Mouse (Mus musculus) adrenal gland, postnatal 25 days (tissue): ENCODE measurements around the gene Slc25a41. TPM values are rescaled to one million over a fixed set of nuclear protein-coding genes. Genes with fewer than 3 reads are reported as not detected.
A peak's percentile ranks its signal among the peaks of the same experiment; 100 is the strongest.

ENCODE experiments used
- DNase-seq: peaks from one replicate; pipeline ENCODE4 v3.0.0; 2021; ENCODE audit warnings: mixed read lengths
- total RNA-seq: library from RNA; stranded (reverse); gene quantifications from 2 replicates; pipeline ENCODE4 v1.2.3, GENCODE M21; 2021

Gene Slc25a41
- total RNA-seq, 1 experiment from 2014 or later = not detected

DNA sequence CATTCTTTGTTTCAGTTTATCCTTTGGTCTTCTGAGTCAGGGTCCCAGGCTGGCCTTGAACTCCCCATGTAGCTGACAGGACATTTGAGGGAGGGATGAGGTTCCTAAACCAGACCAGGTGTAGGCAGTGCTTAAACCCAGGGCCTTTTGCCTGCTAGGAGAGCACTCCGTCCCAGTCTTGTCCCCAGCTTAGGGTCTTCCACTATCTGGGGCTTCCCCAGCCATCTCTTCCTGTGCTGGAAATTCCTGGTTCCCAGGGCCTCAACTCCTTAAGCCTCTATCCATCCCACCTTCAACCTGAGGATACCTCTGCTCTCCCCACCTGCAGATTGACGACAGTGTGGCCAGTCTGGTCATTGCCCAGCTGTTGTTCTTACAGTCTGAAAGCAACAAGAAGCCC is 50.5 kb downstream of the Slc25a41 start:
- DNase-seq = no peak

DNA sequence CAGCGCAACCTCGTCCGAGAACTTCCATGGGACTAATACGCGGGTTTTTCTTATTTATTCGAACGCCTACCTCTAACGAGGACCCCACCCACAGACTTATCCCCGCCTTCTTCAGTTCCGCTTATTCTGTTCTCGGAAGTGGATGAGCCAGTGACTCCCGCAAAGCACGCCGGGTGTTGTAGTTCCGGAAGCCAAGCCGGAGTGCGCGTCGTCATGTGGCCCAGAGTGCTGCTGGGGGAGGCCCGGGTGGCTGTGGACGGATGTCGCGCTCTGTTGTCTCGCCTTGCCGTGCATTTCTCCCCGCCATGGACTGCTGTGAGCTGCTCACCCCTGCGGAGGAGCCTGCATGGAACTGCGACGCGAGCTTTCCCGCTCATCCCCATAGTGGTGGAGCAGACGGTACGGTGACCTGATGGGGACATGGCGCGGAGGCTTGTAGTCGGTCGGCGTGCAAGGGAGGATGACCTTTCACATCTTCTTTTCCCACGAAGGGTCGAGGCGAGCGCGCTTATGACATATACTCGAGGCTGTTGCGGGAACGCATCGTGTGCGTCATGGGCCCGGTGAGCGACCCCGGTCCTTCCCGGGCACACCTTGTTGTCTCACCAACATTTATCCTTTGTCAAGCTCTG is 51.2 kb downstream of the Slc25a41 start, which contains the start of gene Clpp:
TSS of gene Clpp (plus strand) at position 191 of the 632 bp plus-strand sequence.
- DNase-seq = peak; percentile 91

DNA sequence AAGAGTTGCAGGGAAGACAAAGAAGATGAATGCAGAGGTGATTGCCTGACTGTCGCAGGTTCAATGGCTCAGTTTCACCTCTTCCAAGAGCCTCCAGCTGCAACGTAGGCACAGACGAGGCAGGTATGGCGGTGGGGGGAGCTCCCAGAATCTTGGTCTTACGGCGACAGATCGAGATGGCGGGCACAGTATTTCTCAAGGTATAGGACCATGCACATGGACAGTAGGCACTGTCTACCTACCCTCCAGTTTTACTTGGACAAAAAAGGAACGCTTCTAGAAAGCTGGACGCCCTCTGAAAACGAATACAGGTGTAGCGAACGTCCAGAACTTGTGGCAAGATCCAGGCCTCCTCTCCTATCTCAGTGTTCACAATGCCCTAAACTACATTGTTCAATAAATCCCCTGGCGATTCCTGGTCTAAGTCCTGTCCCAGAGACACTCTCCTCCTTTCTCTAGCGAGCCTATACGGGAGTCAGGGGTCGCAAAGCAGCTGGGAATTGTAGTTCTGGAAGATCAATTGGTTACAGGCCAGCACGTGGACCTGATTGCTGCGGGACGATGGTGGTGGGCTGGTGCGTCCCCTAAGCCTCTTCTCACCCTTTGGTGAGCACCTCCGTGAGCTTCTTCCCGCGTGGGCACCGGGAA is 51.9 kb downstream of the Slc25a41 start:
- peak; percentile 56 for DNase-seq

DNA sequence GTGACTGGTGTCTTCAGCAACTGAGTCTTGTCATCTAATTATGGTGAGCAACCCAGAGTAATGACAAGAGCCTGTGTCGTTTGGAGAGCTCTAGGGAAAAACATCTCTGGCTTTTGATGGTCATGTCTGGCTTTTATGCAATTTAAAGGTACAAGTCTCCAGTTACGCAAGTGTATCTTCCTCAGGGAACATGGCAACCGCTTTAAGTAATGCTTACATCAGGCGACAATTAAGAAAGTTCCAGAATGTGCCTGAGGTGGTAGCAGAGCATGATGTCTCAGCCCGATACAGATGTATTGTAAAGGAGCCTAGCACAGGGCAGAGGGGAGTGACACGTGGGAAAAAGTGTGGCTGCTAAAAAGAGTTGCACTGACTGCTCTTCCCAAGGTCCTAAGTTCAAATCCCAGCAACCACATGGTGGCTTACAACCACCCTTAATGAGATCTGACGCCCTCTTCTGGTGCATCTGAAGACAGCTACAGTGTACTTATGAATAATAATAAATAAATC is 52.5 kb downstream of the Slc25a41 start:
- no peak for DNase-seq

DNA sequence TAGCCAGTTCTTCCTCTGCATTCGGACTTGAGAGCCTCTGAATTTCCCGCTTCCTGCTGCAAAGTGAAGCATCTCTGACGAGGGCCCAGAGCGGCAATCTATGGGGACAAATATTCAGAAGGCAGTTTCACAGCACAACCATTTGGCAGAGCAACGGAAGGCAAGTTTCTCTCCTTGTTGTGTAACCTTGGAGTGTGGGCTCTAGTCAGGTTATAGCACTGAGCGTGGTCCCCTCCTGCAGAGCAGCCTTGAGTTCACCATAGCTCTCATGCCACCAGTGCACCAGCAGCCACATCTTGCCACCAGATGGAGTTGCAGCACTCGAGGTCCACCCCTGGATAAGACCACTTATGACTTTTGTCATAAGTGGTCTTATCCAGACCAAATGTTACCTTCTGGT is 53.0 kb downstream of the Slc25a41 start:
- no peak for DNase-seq

DNA sequence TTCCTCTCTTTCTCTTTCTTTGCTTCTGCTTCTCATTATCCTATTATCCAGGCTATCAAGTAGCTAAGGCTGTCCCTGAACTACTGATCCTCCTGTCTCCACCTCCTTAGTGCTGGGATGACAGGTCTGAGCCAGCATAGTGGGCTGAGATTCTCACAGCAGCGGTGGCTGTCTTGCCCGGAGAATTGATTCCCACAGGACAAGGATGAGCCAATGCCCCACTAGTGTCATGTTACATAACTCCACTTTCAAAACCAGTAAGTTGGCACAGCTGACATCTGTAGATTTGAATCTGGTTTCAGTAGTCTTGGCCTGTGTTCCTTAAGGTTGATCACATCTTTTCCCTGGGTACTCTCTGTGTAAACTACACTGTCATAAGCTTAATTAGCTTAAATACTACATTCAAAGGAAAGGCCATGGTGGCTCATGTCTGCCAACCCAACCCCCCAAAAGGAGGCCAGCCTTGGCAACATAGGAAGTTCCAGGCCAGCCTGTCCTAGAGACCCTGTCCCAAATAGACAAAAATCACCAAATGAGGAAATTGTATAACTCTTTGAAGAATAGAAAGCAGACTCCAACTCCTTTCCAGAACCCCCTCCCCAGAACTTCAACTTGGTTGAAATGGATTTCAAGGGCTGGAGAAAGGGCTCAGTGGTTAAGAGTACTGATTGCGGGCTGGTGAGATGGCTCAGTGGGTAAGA is 55.2 kb downstream of the Slc25a41 start:
- DNase-seq = no peak

DNA sequence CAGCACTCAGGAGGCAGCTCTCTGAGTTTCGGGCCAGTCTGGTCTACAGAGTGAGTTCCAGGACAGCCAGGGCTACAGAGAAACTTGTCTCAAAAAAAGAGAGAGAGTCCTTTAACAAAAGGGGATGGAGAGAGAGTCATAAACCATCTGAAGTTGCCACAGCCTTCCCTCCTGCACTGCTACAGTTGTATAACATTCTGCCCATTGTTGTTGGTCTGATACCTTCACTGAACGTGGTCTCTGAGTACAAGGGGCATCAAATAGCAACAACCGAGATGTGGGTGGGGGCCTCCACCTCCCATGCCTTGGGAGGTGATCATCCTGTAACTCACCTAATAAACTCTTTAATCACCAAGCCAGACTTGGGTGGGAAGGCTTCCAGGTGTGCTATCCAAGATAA is 55.8 kb downstream of the Slc25a41 start:
- DNase-seq = no peak

DNA sequence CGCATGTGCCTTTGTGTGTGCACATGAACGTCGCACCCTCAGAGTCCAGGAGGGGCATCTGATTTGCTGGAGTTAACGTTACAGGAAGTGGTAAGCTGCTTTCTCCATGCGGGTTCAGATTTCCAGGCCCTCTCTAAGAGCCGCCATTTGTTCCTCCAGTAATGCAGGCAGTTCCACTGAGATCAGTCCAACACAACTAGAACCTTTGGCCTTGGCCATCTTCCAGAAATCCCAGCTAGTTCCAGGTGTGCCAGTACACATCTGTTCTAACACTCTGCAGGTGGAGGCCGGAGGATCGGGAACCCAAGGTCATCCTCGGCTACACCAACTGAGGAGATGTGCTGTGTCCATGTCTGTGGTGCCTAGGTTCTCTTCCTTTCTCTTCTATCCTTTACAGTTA is 56.6 kb downstream of the Slc25a41 start:
- DNase-seq = no peak

Other genes starting within 250 kb of the Slc25a41 start
- 6.9 and 11.1 TPM in 2 replicates for gene Rfx2, start 210.6 kb downstream of the Slc25a41 start, total RNA-seq
- 0.71 and 0.76 TPM in 2 replicates for gene Acsbg2, start 167.2 kb downstream of the Slc25a41 start, total RNA-seq
- gene 1700061G19Rik, start 166.2 kb downstream of the Slc25a41 start, total RNA-seq = 5.4 and 8.9 TPM in 2 replicates
- 36.2 and 36.3 TPM in 2 replicates for gene Mllt1, start 106.2 kb downstream of the Slc25a41 start, total RNA-seq
- gene Acer1, start 59.5 kb downstream of the Slc25a41 start, total RNA-seq = 0.38 and 0.70 TPM in 2 replicates
- 106 and 120 TPM in 2 replicates for gene Clpp, start 51.3 kb downstream of the Slc25a41 start, total RNA-seq
- 67.3 and 95.1 TPM in 2 replicates for gene Alkbh7, start 44.3 kb downstream of the Slc25a41 start, total RNA-seq
- gene Pspn, start 41.6 kb downstream of the Slc25a41 start, total RNA-seq = 0.76 and 2.3 TPM in 2 replicates
- 46.1 and 55.3 TPM in 2 replicates for gene Gtf2f1, start 30.4 kb downstream of the Slc25a41 start, total RNA-seq
- gene Gm17949, start 30.2 kb downstream of the Slc25a41 start, total RNA-seq = 0.64 TPM in 1 of 2 replicates, not detected in the other
- 94.9 and 115 TPM in 2 replicates for gene Khsrp, start 10.1 kb downstream of the Slc25a41 start, total RNA-seq
- 1.4 TPM in 1 of 2 replicates, not detected in the other for gene Crb3, start 17.5 kb upstream of the Slc25a41 start, total RNA-seq
- gene Slc25a23, start 18.2 kb upstream of the Slc25a41 start, total RNA-seq = 89.2 and 96.3 TPM in 2 replicates
- 1.6 TPM in 1 of 2 replicates, not detected in the other for gene Dennd1c, start 36.9 kb upstream of the Slc25a41 start, total RNA-seq
- gene Tubb4a, start 46.1 kb upstream of the Slc25a41 start, total RNA-seq = 4.0 and 5.0 TPM in 2 replicates
- 0.39 and 0.71 TPM in 2 replicates for gene Tnfsf9, start 63.7 kb upstream of the Slc25a41 start, total RNA-seq
- not detected in 2 replicates for gene Cd70, start 108.1 kb upstream of the Slc25a41 start, total RNA-seq
- not detected in 2 replicates for gene Tnfsf14, start 152.5 kb upstream of the Slc25a41 start, total RNA-seq
- gene C3, start 186.5 kb upstream of the Slc25a41 start, total RNA-seq = 280 and 456 TPM in 2 replicates
- gene Gpr108, start 206.8 kb upstream of the Slc25a41 start, total RNA-seq = 81.0 and 96.4 TPM in 2 replicates
- gene Trip10, start 207.8 kb upstream of the Slc25a41 start, total RNA-seq = 51.9 and 64.8 TPM in 2 replicates
- 1.1 and 1.7 TPM in 2 replicates for gene Vav1, start 237.4 kb upstream of the Slc25a41 start, total RNA-seq